Mouse (Mus musculus) embryo, embryonic 11.5 days (tissue): ENCODE measurements around the gene Sema6d.

Experiments
- DNase-seq: peaks from one replicate; pipeline ENCODE4 v3.0.0-alpha.2; 2012; ENCODE audit warnings: low read depth, low spot score

Gene Sema6d

DNA sequence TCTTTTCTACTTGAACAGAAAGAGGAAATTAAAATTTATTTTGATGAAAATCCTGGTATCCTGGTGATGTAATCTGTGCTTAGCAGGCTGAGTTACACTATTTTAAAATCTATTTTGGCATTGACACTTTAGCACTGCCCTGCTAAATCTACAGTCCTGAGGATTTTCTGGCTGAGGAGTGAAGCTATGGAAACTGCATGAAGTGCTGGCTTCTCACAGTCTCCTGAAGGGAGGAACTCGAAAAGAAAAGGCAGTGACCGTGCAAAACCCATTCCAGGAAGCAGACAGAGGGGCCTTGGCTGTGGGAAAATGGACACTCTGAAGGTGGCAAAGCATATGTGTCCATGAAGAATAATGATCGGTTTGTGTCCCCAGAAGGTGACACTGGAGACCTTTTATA is 460.5 kb downstream of the Sema6d start:
- DNase-seq, result no peak

DNA sequence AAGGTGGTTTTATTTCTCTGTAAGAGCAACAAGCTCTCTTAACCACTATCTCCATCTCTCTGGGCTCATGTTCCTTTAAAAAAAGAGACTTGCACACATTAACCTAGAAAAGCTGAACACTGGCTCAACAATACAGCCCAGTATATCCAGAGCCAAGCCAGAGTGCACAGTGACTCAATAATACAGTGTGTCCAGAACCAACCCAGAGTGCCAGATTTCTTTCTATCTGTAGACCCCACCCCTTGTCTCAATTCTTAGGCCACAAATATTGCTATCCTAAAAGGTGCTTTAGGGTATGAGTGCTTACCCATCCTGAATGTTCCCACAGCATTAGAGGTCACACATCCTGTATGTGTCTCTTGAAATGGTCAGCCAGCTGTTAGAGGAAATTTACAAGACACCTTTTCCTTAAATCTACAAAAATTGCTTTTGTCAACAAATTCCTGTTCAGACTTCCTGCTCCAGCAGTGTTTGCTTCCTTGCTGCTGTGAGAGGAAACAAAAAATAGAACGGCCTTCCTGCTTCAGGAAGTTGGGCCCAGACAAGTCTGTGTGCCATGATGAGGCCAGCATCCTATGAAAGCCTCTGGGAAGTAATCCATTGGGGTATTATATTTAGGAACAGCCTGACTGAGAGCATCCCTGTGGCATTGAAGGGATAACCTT is 465.1 kb downstream of the Sema6d start:
- no peak for DNase-seq

DNA sequence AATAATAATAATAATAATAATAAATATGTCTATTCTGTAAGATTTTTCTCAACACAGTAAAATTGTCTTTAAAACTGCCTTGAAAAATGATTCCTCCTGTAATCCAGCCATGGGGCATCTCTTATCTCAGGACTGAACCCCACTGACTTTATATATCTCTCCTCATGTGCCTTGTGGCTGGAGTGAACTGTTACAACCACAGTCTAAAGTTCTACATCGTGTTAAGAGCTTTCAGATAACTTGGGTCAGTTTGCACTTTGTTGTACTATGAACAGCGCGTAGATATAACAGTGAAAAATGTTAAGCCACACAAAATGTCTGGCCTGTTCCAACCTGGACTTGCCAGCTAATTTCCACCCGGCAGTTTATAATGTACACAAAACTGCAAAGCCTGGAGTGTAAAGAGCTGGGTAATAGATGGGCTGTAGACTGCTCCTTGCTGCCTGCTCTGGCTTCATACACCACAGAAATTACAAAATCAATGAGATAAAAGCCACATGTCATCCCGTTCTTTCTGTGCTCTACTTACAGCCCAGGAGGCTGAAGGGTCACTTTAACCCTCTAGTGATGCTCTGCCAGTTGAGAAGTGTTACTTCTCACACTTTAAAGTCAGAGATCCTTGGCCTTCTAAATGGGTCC is 467.2 kb downstream of the Sema6d start:
- no peak for DNase-seq

DNA sequence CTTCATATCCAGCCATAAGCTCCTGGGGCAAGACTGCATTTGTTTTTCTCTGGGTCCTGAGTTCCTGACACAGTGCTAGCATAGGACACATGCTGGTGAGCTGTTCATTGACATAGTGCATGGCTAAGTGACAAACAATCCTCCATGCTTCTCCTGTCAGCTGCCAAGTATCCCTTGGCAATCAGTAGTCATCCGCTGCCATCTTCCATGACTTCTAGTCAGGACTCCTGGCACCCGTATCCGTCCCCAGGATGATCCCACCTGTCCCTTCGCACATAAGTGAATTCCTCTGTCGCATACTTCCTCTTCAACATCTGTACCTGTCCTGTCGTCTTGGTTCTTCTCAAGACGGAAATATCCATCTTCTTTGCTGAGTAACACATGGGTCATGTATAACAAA is 468.3 kb downstream of the Sema6d start:
- no peak for DNase-seq

- no peak for DNase-seq
Measured at GRCm38 (mm10) chr2:124561668-124562067, 471.9 kb downstream of the Sema6d start.

DNA sequence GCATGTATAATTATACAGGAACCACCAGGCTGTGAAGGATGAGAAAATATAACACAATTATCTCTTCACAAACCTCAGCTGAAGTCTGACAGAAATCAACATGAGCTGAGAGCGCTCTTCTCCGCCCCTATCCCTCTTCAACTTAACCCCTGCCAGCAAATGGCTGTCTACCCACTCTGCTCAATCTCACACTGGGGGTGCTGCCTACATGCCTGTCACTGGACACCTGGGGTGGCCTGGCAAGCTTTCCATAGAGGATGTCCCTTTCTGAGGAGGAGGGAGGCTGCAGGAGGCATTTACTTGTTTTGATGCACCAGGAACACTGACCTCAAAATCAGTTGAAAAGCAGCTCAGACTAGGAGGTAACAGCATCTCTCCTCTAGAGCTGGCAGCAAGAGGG is 472.3 kb downstream of the Sema6d start:
- no peak for DNase-seq

- DNase-seq, result no peak
Measured at GRCm38 (mm10) chr2:124563759-124564158, 474.0 kb downstream of the Sema6d start.

DNA sequence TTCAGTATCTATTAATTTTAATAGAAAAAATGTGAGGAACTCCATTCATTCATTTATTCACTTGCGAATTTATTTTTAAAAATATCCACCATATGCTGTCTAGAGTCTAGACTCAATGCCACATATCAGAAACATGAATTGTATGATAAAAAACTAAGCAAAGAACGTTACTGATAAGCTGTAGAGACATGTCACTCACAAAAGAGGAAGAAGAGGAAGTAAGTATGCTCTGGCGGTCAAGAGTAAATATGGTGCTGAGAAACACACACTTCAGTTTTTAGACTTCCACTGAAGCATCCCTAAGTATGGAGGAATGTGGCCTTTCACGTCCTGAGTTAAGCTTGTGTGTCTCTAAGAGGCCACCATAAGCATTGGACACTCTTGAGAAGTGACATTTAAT is 484.0 kb downstream of the Sema6d start:
- DNase-seq, result no peak

DNA sequence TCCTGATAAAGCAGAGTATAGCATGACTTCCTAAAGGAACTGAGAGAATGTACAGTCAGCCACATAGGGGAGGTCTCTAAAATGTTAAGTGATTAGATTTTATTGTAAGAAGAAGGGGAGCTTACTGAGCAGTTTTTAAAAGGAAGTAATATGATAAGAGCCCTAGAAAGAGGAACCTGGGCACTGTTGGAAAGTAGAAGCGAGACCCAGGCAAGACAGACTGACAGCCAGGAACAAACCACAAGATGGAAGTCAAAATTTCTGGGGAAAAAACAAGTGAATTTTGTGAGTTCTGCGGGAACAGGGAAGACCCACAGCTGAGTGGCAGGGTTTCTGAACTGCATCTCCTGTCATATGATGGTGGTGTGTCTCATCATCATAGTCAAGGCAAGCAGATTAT is 486.3 kb downstream of the Sema6d start:
- no peak for DNase-seq

DNA sequence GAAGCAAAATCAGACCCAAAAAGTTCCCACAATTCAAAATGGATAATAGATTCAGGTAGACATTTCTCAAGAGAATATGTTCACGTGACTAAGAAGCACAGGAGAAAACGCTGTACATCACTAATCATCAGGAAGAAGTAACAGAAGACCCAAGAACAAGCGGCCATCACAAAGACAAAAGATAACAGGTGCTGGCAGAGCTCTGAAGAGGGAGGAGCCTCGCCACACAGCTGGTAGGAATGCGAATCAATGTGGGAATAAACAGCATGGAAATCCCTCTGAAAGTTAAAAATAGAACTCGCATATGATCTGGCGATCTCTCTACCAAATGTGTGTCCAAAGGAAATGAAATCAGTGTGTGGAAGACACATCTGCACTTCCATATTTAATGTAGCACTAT is 493.8 kb downstream of the Sema6d start:
- no peak for DNase-seq

GRCm38 (mm10) chr2:124592750-124593149 is 503.0 kb downstream of the Sema6d start:
- no peak for DNase-seq

GRCm38 (mm10) chr2:124599014-124599413 is 509.2 kb downstream of the Sema6d start:
- no peak for DNase-seq

GRCm38 (mm10) chr2:124601702-124602378 is 512.1 kb downstream of the Sema6d start:
- no peak for DNase-seq

- no peak for DNase-seq
Measured at GRCm38 (mm10) chr2:124602379-124602913, 512.7 kb downstream of the Sema6d start.

- DNase-seq, result no peak
Measured at GRCm38 (mm10) chr2:124605341-124605740, 515.6 kb downstream of the Sema6d start.

- DNase-seq, result no peak
Measured at GRCm38 (mm10) chr2:124607986-124608385, 518.2 kb downstream of the Sema6d start.

GRCm38 (mm10) chr2:124608546-124608945 is 518.8 kb downstream of the Sema6d start:
- no peak for DNase-seq

GRCm38 (mm10) chr2:124609014-124609413 is 519.2 kb downstream of the Sema6d start:
- no peak for DNase-seq

DNA sequence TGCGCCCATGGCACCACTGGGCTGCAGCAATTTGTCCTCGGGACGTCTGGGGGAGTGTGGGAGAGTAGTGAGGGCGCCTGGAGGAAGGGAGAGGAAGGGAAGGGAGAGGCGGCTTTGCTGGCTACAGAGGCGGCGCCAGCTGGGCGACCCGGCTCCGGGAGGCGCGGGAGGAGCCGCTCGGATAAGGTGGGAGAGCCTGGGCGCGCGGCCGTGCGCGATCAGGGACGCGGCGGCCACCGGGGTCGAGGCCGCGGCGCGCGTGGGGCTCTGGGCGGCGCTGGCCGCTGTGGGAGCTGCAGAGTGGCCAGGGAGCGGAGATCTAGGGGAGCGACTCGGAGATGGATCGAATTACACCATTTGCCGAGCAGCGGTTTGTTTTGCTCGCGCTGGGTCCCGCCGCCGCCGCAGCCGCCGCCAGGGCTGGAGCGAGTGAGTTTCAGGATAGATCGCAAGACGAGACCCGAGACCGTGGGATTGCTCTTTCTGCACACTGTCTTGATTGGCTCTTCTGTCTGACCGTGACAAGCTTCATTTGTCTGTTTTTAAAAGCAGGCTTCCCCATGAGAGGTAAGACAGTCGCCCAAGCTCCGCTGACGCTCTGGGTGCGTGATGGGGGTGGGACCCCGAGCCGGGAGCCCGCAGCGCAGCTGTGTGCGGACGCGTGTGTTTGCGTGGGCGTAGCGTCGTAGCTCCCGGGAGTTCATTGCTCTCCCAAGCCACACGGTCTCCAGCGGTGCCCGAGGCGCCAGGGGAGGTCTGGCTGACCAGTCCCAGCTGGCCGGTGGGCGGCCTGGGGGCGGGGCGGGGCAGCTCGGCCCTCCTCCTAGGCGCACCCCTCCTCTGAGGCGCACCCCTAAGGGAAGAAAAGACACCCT is 520.2 kb downstream of the Sema6d start:
- peak; percentile 64 for DNase-seq

DNA sequence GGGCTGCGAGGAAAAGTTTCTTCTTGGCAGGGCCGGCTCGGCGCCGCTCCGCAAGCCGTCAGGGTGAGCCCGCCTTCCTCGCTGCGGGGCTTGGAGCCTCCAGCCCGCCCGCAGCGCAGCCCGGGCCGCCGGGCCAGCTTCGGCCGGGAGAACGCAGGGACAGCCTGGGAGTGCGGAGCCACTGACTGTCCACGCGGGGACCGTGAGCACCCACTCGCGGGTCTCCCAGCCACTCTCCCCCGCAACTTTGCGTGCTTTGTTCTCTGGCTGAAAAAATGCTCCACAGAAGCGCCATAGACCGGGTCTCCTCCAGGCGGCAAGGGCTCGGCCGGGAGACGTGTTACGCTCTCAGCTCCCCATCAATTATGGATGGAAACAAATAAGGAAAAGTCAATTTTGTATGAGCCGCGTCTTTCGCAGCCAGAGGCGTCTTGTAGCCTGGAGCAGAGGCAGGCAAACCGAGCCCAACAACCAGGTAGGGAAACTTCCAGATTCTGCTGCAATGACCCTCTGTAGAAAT is 520.9 kb downstream of the Sema6d start:
- DNase-seq, result peak; percentile 29

DNA sequence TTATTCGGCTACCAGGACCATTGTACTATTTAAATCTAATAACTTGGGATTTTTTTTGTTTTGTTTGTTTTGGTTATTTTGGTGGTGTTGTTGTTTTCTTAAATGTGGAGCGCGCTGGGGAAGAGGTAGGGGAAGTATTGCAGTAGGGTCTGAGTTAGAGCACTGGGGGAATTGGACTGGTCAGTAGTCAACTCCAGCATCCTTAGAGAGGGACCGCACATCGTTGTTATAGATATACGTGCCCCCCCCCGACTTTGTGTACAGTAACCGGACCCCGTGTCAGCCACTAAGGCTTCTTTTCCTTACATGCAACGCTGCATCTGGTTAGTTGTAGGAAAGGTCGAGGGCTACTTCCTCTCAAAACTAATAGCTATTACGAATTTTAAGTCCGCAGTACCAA is 521.5 kb downstream of the Sema6d start:
- DNase-seq, result no peak

- DNase-seq, result no peak
Measured at GRCm38 (mm10) chr2:124612276-124612675, 522.5 kb downstream of the Sema6d start.
